Mouse (Mus musculus): ENCODE results near the gene Rabep1. TPM values are rescaled to one million over a fixed set of nuclear protein-coding genes. Genes with fewer than 3 reads are reported as not detected.

The Rabep1 gene
- total and polyA plus RNA-seq, 2 experiments = 3.5 to 29.1 TPM

DNA sequence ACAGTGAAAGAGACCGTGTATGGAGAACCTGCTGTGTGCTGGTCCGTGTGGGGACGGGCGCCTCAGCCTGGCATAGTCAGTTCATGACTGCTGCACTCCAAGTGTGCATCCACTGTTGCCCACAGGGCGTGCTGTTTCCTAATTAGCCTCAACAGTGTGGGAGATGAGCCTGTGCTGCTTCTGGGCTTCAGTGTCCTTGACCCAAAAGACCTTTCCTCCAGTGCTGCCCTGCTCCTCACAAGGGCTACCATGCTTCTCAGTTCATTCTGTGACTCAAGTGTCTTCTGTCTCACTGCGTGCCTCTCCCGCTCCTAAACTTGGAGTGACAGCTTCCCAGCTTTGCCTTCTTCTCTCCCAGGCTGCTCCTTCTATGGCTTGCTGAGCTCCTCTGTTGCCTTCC, 90.7 kb downstream of the Rabep1 start:
- Histone ChIP-seq H3K79me2 (ENCODE audit: control insufficient read depth, insufficient read depth, low read length) (no peaks in the 10 kb centered on the region), H3K27me3 (ENCODE audit: control insufficient read depth, insufficient read depth, low read length) (no peaks in the 10 kb centered on the region), H3K4me1 (ENCODE audit: control insufficient read depth, insufficient read depth, low read length) (no peaks in the 10 kb centered on the region), H3K9ac (ENCODE audit: low read depth, low read length) (no peak overlapping the region), H3K4me3 (ENCODE audit: insufficient read depth, low read depth, low read length) (no peak overlapping the region), H3K36me3 (ENCODE audit: control insufficient read depth, insufficient read depth, low read length) (peaks cover 67% of the 10 kb centered on the region), H3K27ac (replicated peaks; ENCODE audit: insufficient read depth, low read depth, low read length) (no peak overlapping the region)
- TF ChIP-seq POLR2A (IDR thresholded peaks at IDR 0.05; ENCODE audit: extremely low read depth, insufficient read depth, low read length) (no peak), CTCF (IDR thresholded peaks at IDR 0.05; ENCODE audit: low read depth, low read length) (no peak)
- 96% methylated on average over 7 of the region's 7 CpGs for WGBS
- no peak for DNase-seq (ENCODE audit: extremely low read depth, low read depth, low spot score)

DNA sequence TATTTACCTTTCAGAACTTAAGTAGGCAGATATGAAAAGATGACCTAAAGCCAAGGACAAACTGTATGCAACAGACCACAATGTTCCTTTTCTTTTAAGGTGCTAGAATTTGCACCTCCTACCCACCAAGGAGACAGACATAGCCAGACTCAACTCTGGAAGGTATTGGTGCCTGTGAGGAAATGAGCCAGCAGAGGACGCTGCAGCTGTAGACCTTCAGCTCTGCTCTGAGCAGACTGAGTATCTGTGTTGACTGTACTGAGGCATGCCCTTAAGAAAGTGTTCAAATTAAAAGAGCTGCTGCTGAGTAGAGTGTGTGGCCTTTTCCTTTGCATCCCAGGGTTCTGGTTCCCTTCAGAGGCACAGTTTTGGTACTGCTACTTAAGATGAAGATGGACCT, 98.0 kb downstream of the Rabep1 start:
- TF ChIP-seq CTCF (IDR thresholded peaks at IDR 0.05; ENCODE audit: low read depth, low read length) (no peak), POLR2A (IDR thresholded peaks at IDR 0.05; ENCODE audit: extremely low read depth, insufficient read depth, low read length) (no peak)
- Histone ChIP-seq H3K4me1 (ENCODE audit: control insufficient read depth, insufficient read depth, low read length) (peaks cover 9% of the 10 kb centered on the region), H3K9ac (ENCODE audit: low read depth, low read length) (no peak overlapping the region), H3K27ac (replicated peaks; ENCODE audit: insufficient read depth, low read depth, low read length) (no peak overlapping the region), H3K4me3 (ENCODE audit: insufficient read depth, low read depth, low read length) (no peak overlapping the region), H3K79me2 (ENCODE audit: control insufficient read depth, insufficient read depth, low read length) (no peaks in the 10 kb centered on the region), H3K36me3 (ENCODE audit: control insufficient read depth, insufficient read depth, low read length) (peaks cover 85% of the 10 kb centered on the region), H3K27me3 (ENCODE audit: control insufficient read depth, insufficient read depth, low read length) (no peaks in the 10 kb centered on the region)
- 97% methylated on average over 1 of the region's 1 CpGs for WGBS
- DNase-seq (ENCODE audit: extremely low read depth, low read depth, low spot score) = no peak

DNA sequence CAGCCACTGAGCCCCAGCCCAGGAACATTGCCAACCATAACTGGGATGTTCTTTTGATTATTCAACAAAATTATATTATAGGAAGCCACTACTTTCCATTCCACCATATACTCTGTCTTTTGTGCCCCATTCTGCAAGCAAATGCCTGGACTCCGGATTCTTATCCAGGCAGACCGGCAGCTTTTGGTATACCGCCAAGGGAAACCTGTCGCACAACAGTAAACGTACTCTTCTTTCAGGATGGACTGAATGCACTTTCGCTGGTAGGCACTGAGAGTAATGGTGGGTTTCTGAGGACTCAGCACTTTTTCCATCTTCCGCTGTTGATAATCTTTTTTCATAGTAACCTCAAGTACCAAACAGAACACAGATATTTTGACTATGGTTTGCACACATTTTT, 99.1 kb downstream of the Rabep1 start:
- peaks cover 9% of the 10 kb centered on the region for H3K4me1 ChIP-seq (ENCODE audit: control insufficient read depth, insufficient read depth, low read length)
- no peak overlapping the region for H3K27ac ChIP-seq (replicated peaks; ENCODE audit: insufficient read depth, low read depth, low read length)
- WGBS = 78% methylated on average over 7 of the region's 7 CpGs
- H3K79me2 ChIP-seq (ENCODE audit: control insufficient read depth, insufficient read depth, low read length) = no peaks in the 10 kb centered on the region
- no peak for DNase-seq (ENCODE audit: extremely low read depth, low read depth, low spot score)
- no peak for TF ChIP-seq POLR2A (IDR thresholded peaks at IDR 0.05; ENCODE audit: extremely low read depth, insufficient read depth, low read length)
- TF ChIP-seq CTCF (IDR thresholded peaks at IDR 0.05; ENCODE audit: low read depth, low read length) = no peak
- H3K9ac ChIP-seq (ENCODE audit: low read depth, low read length) = no peak overlapping the region
- H3K4me3 ChIP-seq (ENCODE audit: insufficient read depth, low read depth, low read length) = no peak overlapping the region
- H3K36me3 ChIP-seq (ENCODE audit: control insufficient read depth, insufficient read depth, low read length) = peaks cover 86% of the 10 kb centered on the region
- no peaks in the 10 kb centered on the region for H3K27me3 ChIP-seq (ENCODE audit: control insufficient read depth, insufficient read depth, low read length)

DNA sequence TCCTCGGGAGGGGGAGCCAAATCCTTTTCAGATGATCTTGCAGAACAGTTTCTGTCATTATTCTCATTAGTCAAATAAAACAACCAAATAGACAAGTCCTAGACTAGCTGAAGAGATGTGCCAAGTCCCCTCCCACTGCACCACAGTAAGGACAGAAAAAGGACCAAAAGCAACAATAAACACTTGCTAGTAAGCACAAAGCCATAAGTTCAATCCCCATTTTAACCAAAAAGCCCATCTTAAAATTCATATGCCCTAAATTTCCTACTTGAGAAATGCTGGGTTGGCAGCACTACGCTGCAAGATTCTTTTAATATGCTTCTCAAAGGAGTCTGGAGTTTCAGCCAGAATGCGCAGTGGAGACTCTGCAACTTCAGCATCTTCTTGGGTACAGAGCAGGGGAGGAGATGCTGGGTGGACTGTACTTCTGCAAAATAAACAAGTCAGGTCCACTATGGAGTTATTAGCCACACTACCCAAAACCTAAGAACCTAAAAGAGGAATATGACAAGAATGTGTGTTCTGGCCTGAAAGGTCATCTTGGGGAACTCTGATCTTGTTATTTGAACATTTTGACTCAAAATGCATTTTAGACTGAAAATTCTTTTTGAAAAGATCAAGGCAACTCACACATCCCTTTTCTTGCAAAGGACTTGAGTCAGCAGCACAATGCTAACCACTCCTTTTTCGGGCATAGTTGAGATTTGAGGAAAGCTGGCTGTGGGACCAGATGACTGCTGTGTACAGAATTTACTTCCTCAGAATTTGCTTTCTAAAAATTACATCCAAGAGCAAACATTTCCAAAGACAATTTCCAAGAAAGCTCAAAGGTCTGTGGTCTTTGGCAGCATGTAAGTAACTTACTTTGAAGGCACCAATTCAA, 100.6 kb downstream of the Rabep1 start:
- H3K27ac ChIP-seq (replicated peaks; ENCODE audit: insufficient read depth, low read depth, low read length) = no peak overlapping the region; the same call in 1 of the 2 replicates
- H3K4me1 ChIP-seq (ENCODE audit: control insufficient read depth, insufficient read depth, low read length) = peaks cover 9% of the 10 kb centered on the region
- WGBS = 59% methylated on average over 4 of the region's 4 CpGs
- TF ChIP-seq CTCF (IDR thresholded peaks at IDR 0.05; ENCODE audit: low read depth, low read length) (no peak), POLR2A (IDR thresholded peaks at IDR 0.05; ENCODE audit: extremely low read depth, insufficient read depth, low read length) (no peak)
- H3K4me3 ChIP-seq (ENCODE audit: insufficient read depth, low read depth, low read length) = no peak overlapping the region
- no peak overlapping the region for H3K9ac ChIP-seq (ENCODE audit: low read depth, low read length)
- H3K27me3 ChIP-seq (ENCODE audit: control insufficient read depth, insufficient read depth, low read length) = no peaks in the 10 kb centered on the region
- peak; percentile 42 for DNase-seq (ENCODE audit: extremely low read depth, low read depth, low spot score)
- no peaks in the 10 kb centered on the region for H3K79me2 ChIP-seq (ENCODE audit: control insufficient read depth, insufficient read depth, low read length)
- H3K36me3 ChIP-seq (ENCODE audit: control insufficient read depth, insufficient read depth, low read length) = peaks cover 84% of the 10 kb centered on the region

DNA sequence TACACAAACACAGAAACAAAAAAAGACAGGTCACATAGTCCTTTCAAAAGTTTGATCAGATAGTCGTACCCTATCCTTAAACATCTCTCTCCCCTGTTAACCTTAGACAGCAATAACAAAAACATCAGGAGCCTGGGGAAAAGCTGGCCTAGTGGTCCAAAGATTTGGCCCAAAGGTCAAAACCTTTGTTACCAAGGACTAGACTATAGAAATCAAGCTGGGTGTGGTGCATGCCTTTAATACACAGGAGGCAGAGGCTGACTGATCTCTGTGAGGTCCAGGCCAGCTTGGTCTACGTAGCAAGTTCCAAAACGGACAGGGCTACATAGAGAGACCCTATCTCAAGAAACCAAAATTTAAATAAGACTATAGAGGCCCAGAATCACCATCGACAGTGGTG, 110.1 kb downstream of the Rabep1 start:
- DNase-seq (ENCODE audit: extremely low read depth, low read depth, low spot score) = no peak
- peaks cover 74% of the 10 kb centered on the region for H3K36me3 ChIP-seq (ENCODE audit: control insufficient read depth, insufficient read depth, low read length)
- 95% methylated on average over 4 of the region's 4 CpGs for WGBS

More for the DNA sequence above, 110.1 kb downstream of the Rabep1 start:
- Histone ChIP-seq H3K27ac (replicated peaks; ENCODE audit: insufficient read depth, low read depth, low read length) (no peak overlapping the region), H3K79me2 (ENCODE audit: control insufficient read depth, insufficient read depth, low read length) (no peaks in the 10 kb centered on the region; the same call in 1 of the 2 replicates), H3K4me1 (ENCODE audit: control insufficient read depth, insufficient read depth, low read length) (no peaks in the 10 kb centered on the region), H3K4me3 (ENCODE audit: insufficient read depth, low read depth, low read length) (no peak overlapping the region), H3K27me3 (ENCODE audit: control insufficient read depth, insufficient read depth, low read length) (no peaks in the 10 kb centered on the region), H3K9ac (ENCODE audit: low read depth, low read length) (no peak overlapping the region)
- TF ChIP-seq CTCF (IDR thresholded peaks at IDR 0.05; ENCODE audit: low read depth, low read length) (no peak), POLR2A (IDR thresholded peaks at IDR 0.05; ENCODE audit: extremely low read depth, insufficient read depth, low read length) (no peak)
